Mouse (Mus musculus) regulatory T cell (primary cell): Measurements from ENCODE around the gene Acss2.

ENCODE experiments used
- in situ Hi-C: fragments of 300-600 bp; cut with MboI, MseI; formaldehyde crosslinking; loops from one replicate; pipeline ENCODE4 v1.15.1; 2025; ENCODE audit warnings: high pct_unique_total_duplicates

Acss2 gene

GRCm38 (mm10) chr2:155629231-155629661, 111.5 kb downstream of the Acss2 start:
- in situ Hi-C loops = no loop called here

- in situ Hi-C loops = no loop called here
These were observed 112.4 kb downstream of the Acss2 start for GRCm38 (mm10) chr2:155630153-155630552.

- in situ Hi-C loops = no loop called here
These were observed 113.1 kb downstream of the Acss2 start for GRCm38 (mm10) chr2:155630590-155631416.

- in situ Hi-C loops = no loop called here
These were observed 114.6 kb downstream of the Acss2 start for GRCm38 (mm10) chr2:155632138-155632936.

- in situ Hi-C loops = no loop called here
These were observed 115.4 kb downstream of the Acss2 start for GRCm38 (mm10) chr2:155633121-155633520.

- in situ Hi-C loops = no loop called here
These were observed 116.0 kb downstream of the Acss2 start for GRCm38 (mm10) chr2:155633731-155634130.

GRCm38 (mm10) chr2:155634562-155634961, 116.8 kb downstream of the Acss2 start:
- in situ Hi-C loops = no loop called here
